Mouse (Mus musculus): ENCODE data around the gene Col6a6.
"Not testable (repeated sequence)": the region's sequence is repeated elsewhere in the genome, so short reads cannot be mapped to it uniquely, and the experiment has no call there.

Gene Col6a6

GRCm38 (mm10) chr9:105827791-105828385, at the start of gene Col6a6:
Gene Col6a6, minus strand, starts transcription at chr9:105828160.
- no peak for DNase-seq

- DNase-seq: no peak
Observed at GRCm38 (mm10) chr9:105876124-105876523, 48.2 kb upstream of the Col6a6 start.

DNA sequence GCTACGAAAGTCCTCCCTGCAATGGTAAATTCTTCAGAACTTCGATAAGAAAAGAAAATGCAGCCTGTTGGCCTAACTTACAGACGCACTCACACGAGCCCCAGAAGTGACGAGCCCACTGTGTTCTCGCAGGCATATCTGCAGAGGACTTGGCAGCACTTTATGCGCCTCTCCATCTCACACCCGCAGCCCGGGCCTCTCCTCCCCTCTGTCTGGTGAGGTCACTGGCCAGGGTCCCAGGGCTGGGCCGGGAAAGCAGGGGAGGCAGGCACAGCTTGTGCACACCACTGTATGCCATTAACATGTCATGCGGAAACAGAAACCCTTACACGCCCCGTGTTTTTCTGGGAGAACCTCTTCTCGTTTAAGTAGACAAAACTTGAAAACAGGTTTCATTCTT, 43.7 kb upstream of the Col6a6 start:
- DNase-seq: no peak

- peak; percentile 65 to 72 for DNase-seq
Observed at GRCm38 (mm10) chr9:105857773-105858172, 29.8 kb upstream of the Col6a6 start.

DNA sequence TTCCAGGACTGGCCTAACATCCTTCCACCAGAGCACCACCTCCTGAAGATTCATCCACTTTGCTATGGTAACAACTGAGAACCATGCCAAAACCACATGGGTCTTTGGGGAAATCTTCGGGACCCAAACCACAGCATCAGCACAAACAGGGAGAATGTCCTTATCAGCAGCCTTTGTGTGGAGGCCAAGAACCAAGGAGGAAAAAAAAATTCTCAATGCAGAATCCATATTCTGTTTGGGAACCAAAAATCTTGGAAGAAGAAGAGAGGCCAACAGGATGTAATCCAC, 24.8 kb upstream of the Col6a6 start:
- no peak for DNase-seq

DNA sequence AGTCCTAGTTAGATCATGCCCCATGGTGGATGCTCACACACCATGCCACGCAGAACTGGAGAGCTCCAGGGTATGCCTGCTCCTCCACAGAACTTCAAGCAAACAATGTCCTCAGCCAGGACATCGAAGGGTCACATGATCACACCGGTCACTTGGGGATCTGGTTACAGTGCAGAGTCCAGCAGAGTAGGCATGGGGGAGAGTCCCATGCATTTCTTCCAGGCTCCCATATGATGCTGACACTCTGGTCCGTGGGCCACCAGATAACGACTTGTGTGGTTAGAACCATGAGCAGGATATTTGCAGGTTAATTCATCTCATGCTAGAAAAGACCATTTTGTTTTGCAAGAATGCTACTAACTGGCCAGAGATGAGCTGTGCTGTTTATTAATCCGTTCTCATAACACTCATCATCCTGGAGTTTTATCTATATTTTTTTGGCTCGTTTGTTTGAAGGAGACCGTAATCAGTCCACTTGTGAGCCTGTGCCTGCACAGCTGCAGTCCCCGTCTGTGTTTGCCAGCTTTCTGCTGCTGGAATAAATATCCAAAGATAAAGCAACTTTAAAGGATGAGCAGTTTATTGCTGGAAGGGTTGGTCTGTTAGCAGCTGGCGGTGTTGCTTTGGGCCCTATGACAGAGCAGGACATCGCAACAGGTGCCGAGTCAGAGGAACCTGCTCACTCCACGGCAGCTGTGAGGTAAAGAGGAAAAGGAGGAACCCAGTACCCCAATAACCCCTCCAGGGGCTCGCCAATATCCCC, 24.2 kb upstream of the Col6a6 start:
- no peak for DNase-seq

DNA sequence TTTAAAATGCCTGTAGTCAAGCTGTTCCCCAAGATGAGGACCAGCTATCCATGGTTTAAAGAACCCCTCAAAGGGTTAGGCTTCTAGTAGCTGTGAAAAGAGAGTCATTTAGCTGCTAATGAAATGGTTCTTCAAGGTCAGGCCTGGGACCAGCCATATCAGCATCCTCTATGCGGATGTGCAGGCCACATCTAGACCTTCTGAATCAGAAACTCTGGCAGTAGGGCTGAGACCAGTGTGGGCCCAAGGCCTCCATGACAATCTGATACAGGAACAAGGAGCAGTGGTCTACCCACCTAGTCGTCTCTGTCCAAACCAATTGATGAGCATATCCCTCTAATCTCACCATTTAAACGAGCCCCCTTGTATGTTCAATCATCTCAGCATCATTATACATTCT, 23.1 kb upstream of the Col6a6 start:
- no peak for DNase-seq

GRCm38 (mm10) chr9:105848396-105848795, 20.4 kb upstream of the Col6a6 start:
- DNase-seq: no peak

DNA sequence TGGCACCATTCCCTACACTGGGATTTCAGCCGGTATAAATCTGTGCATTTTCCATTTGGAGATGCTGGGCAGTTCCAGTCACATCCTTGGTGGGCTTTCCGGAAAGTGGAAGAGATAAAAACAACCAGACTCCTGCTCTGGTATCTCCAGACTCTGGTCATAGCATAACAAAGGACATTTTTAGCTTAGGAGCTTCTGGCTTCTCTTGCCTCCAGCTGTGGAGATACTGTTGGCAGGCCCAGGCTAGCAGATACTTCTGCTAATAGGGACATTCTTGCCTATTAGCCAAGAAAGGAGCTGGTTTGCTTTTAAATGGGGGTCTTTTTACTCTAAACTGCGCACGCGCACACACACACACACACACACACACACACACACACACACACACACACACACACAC, 19.3 kb upstream of the Col6a6 start:
- DNase-seq: no peak

DNA sequence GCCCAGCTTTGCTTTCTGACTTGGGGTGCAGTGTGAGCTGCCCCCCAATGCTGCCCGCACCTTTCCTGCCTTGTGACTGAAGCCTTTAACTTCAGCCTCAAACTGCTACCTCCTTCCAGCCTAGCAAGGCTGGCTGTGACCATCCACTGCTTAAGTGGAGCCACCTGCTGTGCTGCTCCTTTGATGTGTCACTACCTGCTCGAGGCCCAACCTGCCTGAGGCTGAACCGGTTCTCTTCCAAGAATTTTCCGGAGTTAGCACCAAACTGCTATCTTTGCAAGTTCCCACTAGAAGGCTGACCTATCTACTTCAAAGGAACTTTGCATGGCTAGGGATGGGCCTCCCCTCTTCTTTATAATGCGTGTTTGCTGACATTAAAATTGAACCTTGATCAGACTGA, 13.4 kb upstream of the Col6a6 start:
- DNase-seq: not testable (repeated sequence)

- DNase-seq: no peak
Observed at GRCm38 (mm10) chr9:105839147-105839515, 11.2 kb upstream of the Col6a6 start.

- no peak for DNase-seq
Observed at GRCm38 (mm10) chr9:105838396-105839146, 10.6 kb upstream of the Col6a6 start.

- no peak for DNase-seq
Observed at GRCm38 (mm10) chr9:105835587-105835986, 7.6 kb upstream of the Col6a6 start.

DNA sequence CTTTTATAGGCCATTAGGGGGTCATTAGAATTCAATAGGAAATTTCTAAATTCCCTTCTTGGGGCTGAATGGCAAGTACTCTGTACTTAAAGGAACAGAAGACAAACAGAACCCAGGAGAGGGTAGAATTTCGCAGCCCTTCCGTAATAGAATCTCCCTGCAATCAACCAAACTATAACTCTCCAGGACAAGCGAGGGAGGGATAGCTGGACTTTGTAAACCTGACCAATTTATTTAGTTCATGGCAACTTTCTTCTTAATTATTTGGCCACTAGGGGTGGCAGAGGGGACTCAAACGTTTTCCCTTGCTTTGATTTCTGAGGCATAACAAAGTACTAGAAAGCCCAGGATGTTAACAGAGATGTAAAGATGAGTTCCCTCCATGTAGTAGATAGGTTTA, 6.8 kb upstream of the Col6a6 start:
- no peak for DNase-seq

DNA sequence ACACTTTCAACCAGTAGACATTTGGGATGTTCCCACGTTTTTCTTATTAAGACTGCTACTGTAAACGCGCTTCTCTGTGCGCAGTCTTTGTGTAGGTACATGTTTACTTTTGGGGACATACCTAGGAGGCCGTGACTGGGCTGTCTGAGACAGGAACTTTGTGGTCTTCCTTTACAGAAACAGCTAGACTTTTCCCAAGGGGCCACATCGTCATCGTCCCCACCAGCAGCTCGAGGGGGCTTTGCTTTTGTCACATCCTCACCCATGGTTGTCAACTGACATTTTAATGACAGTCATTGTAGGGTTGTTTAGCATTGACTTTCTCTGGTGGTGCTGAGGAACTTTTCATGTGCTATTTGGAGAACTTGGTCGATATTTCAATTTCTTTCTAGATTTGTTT, 3.3 kb upstream of the Col6a6 start:
- DNase-seq: peak; percentile 57 to 71

DNA sequence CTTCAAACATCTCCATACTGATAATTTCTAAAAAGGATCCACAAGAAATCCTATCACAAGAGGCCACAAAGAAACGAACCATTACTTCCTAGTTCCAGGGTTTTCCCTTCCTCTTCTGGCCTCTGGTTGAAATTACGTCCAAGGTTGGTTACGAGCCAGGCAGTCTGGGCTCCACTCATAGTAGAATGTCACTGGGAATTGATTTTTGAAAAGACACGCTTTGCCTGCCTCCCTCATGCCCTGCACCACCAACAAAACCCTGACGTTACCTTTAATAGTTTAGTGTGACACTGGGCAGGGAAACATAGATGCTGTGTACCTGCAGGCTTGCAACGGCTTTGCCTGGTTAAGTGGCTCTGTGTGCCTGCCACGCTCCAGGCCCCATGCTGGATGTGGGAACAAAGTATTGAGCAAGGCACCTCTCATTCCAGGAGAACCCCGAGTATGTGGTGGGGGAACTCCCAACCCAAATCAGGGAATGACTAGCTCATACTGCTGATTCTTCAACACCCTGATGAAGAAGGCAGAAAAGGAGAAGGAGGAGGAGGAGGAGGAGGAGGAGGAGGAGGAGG, 798 bp downstream of the Col6a6 start:
- DNase-seq: no peak

DNA sequence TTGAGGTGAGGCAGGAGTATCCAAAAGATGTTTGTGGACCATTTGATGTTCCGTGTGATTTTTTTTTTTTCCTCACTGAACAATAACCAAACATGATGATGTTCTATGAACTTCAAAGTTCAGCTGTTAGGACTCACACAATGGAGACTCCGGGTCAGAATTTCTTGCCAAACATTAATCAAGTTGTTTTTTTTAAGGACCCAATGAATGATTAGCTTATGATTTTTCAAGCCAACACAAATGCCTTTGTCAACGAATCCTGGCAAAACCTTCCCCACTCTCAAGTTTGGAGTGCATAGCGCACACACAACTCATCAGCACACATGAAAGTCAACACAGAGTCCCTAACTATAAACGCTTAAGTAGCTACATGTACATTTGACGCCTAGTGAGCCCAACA, 7.2 kb downstream of the Col6a6 start:
- DNase-seq: no peak

- DNase-seq: no peak
Observed at GRCm38 (mm10) chr9:105819155-105819709, 8.7 kb downstream of the Col6a6 start.

DNA sequence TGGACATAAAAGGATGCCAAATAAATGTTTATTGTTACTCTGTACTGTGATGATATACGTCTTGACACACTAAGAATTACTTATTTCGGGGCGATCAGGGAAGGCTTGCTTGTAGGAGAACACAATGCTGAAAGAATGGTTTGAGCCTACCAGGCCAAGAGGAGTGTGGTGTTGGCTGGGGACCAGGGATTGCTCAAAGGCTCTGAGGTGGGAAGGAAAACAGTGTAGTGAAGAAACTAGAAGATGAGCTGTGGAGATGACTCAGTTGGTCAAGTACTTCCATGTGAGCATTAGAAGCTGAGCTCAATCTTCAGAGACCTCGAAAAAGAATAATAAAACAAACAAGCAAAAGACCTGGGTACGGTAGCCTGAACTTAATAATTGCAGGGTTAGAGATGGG, 13.5 kb downstream of the Col6a6 start:
- DNase-seq: no peak

DNA sequence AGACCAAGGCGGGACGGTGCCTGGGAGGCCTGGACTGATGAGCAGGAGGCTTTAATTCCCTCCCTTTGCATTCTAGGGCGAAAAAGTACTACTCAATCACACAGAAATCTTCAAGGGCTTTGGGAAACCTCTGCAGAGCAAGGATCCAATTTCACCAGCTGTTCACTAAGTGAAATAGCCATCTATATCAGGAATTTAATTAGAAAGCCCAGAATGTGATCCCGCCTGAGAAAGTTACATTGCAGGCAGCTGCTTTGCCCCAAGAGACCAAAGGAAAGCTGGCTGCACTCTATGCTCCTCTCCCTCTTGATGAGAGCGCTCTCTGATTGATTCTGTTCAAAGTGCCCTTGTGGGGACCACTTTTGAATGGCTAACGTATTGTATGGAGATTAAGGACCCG, 16.5 kb downstream of the Col6a6 start:
- no peak for DNase-seq

DNA sequence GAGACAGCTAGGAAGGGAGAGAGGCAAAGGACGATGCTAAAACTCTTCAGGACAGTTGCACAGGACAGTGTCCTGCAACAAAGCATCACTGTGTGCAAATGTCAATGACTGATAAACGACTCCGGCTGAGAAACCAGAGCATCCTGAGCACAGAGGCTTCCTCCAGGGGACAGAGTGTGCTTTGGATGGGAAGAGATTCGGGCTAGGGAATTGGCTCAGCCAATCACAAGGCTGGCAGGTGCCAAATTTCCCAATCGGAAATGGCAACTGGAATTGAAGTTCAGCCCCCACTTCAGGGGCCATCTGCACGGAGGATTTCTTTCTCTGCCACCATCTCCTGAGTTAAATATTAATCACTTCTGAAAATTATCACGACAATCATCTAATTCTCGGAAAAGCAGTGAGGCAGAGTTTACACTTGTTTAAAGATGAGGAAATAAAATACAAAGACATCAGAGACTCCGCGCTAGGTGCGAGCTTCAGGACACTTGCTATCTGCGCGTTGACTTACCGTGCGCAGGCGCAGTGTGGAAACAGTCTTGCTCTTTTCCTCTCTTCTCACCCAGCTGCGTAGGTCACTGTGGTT, 18.9 kb downstream of the Col6a6 start:
- no peak for DNase-seq

- peak; percentile 19 to 33 for DNase-seq
Observed at GRCm38 (mm10) chr9:105803416-105803815, 24.5 kb downstream of the Col6a6 start.

DNA sequence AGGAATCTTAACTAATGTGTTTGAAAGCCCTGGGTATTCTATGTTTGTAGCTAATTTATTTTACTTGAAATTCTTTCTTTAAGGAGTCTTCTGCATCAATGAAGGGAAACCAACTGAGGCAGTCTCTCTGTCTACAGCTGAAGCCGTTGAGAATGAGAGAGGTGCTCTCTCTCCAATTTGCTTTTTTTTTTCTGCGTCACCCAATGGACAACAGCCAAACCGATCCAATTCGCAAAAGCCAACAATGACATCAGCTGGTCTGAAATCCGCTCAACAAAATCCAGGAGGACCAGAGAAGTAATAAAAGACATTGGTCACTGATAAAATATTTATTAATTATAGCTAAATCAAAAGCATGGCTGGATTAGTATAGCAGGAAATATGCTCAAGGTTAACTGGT, 26.5 kb downstream of the Col6a6 start:
- no peak for DNase-seq

Data from B cell, adult 2 months (primary cell).